Mouse (Mus musculus) intestine, postnatal 0 days (tissue): ENCODE measurements at regions not wholly inside any gene's neighbourhood (a gene's known extent, or its start where the extent isn't known, plus 50 kb on each side); places are given as distances from the start of the nearest gene placed in this dataset.

Experiments
- ATAC-seq: fragments of 200-750 bp; cut with Nextera tagmentation; 2 replicates; pipeline ENCODE4 v1.8.0; 2017; ENCODE audit warnings: mild to moderate bottlenecking, moderate TSS enrichment, moderate library complexity
- H3K27ac ChIP-seq: fragments of 300-500 bp; sonication (generic); 2 replicates; pipeline ENCODE4 v1.5.1; 2014; ENCODE audit warnings: mild to moderate bottlenecking, low read depth, low read length, moderate library complexity
- H3K27me3 ChIP-seq: fragments of 300-500 bp; sonication (generic); replicated peaks from 2 replicates; pipeline ENCODE4 v1.6.1; 2014; ENCODE audit warnings: low read length, mixed read lengths; ENCODE audit not compliant: control insufficient read depth, insufficient read depth
- H3K36me3 ChIP-seq: fragments of 300-500 bp; sonication (generic); 2 replicates; pipeline ENCODE4 v1.6.1; 2014; ENCODE audit warnings: mild to moderate bottlenecking, moderate library complexity; ENCODE audit not compliant: control insufficient read depth, insufficient read depth
- H3K4me1 ChIP-seq: fragments of 300-500 bp; sonication (generic); replicated peaks from 2 replicates; pipeline ENCODE4 v1.6.1; 2014; ENCODE audit warnings: antibody characterized with exemption, low read length, mixed read lengths; ENCODE audit not compliant: control insufficient read depth, insufficient read depth
- H3K4me2 ChIP-seq: fragments of 300-500 bp; sonication (generic); replicated peaks from 2 replicates; pipeline ENCODE4 v1.6.1; 2014; ENCODE audit warnings: low read depth, mild to moderate bottlenecking, moderate library complexity
- H3K4me3 ChIP-seq: fragments of 300-500 bp; sonication (generic); 2 replicates; pipeline ENCODE4 v1.5.1; 2014; ENCODE audit warnings: low read depth, low read length
- H3K9ac ChIP-seq: fragments of 300-500 bp; sonication (generic); 2 replicates; pipeline ENCODE4 v1.6.1; 2014; ENCODE audit warnings: mild to moderate bottlenecking, low read depth, low read length
- H3K9me3 ChIP-seq: fragments of 300-500 bp; sonication (generic); 2 replicates; pipeline ENCODE4 v1.6.1; 2016; ENCODE audit warnings: mixed run types; ENCODE audit not compliant: control insufficient read depth
- CTCF ChIP-seq: sonication (generic); IDR thresholded peaks from 2 replicates; pipeline ENCODE4 v1.5.1; 2016; ENCODE audit warnings: low read depth, mild to moderate bottlenecking, control low read depth, antibody characterized with exemption, moderate library complexity
- WGBS: fragments of 180-500 bp; shearing (Covaris S2); extraction: QIAGEN DNeasy Blood & Tissue Kit; methylation state at CpG from one replicate; pipeline ENCODE4 v1.1.7; 2014; 5-methylcytosine and 5-hydroxymethylcytosine counted together

DNA sequence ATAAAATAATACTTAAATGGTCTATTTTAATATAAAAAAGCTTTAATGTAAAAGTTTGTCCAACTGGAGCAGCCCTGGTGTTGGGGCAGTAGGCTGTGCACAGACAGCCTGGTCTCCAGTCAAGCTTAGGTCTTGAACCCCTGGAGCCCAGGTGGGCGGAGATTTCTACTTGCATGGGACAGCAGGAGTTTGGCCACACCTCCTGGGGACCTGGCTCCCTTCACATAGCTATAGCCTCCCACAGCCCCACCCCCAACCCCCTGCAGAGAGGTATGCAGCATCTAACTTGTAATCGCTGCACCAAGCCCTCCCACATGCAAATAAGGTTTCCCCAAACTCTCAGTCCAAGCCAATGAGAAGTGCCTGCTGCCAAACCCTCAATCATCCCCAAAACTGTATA is 81.3 kb upstream of the Apob start:
- no peaks in the 10 kb centered on the region for H3K36me3 ChIP-seq
- TF ChIP-seq CTCF = no peak
- H3K27me3 ChIP-seq = no peaks in the 10 kb centered on the region
- no peaks in the 10 kb centered on the region for H3K9me3 ChIP-seq
- 54% methylated on average over 2 of the region's 2 CpGs for WGBS
- H3K4me2 ChIP-seq = no peak overlapping the region
- no peak overlapping the region for H3K4me3 ChIP-seq
- no peak overlapping the region for H3K9ac ChIP-seq
- H3K27ac ChIP-seq = no peak overlapping the region
- ATAC-seq = no peak
- no peaks in the 10 kb centered on the region for H3K4me1 ChIP-seq

DNA sequence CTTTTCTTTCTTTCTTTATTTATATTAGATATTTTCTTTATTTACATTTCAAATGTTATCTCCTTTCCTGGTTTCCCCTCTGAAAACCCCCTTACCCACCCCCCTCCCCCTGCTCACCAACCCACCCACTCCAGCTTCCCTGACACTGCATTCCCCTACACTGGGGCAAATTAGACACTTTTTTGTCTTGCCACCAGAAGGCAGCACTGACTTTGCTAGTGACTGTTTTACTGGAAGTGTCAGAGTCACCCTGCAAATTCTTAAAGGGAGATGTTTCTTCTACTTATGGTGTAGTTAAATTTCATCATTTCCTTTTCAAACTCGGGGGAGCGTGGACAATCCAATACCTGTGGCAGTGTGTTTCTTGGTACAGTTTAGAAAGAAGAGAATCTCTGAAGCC is 72.1 kb upstream of the Apob start:
- Histone ChIP-seq H3K36me3 (no peaks in the 10 kb centered on the region), H3K4me3 (no peak overlapping the region), H3K9me3 (no peaks in the 10 kb centered on the region), H3K4me2 (no peak overlapping the region), H3K27me3 (no peaks in the 10 kb centered on the region), H3K27ac (no peak overlapping the region), H3K4me1 (0 out of 2 replicates have a peak, but pooled peaks cover 6% of the 10 kb centered on the region), H3K9ac (no peak overlapping the region)
- peak; percentile 57; the same call in 1 of the 2 replicates for ATAC-seq
- WGBS = 62% methylated on average over 2 of the region's 2 CpGs
- peak; percentile 77 for TF ChIP-seq CTCF

DNA sequence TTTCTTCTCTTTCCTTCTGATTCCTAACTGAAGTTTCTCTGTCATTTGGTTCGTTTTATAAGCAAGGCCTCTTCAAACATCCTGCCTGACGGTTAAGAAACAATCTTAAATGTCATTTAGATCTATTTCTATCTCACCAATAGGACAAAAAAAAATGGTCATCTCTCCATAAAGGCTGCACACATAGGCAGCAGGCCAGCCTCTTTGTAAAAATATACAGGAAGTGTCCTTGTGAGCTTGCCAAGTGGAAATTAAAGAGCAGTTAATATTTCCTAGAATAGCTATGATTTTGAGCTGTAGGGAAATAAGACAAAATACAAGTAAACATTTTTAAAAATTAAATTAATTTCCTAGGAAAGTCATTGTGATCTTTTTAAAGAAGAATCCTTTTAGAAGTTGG is 70.6 kb upstream of the Apob start:
- no peak for TF ChIP-seq CTCF
- H3K4me2 ChIP-seq = no peak overlapping the region
- no peak overlapping the region for H3K27ac ChIP-seq
- no peaks in the 10 kb centered on the region for H3K27me3 ChIP-seq
- no peak for ATAC-seq
- H3K9me3 ChIP-seq = no peaks in the 10 kb centered on the region
- no peak overlapping the region for H3K4me3 ChIP-seq
- 54% methylated on average over 2 of the region's 2 CpGs for WGBS
- H3K9ac ChIP-seq = no peak overlapping the region
- H3K36me3 ChIP-seq = no peaks in the 10 kb centered on the region
- peaks cover 10% of the 10 kb centered on the region; the same call in 1 of the 2 replicates for H3K4me1 ChIP-seq

DNA sequence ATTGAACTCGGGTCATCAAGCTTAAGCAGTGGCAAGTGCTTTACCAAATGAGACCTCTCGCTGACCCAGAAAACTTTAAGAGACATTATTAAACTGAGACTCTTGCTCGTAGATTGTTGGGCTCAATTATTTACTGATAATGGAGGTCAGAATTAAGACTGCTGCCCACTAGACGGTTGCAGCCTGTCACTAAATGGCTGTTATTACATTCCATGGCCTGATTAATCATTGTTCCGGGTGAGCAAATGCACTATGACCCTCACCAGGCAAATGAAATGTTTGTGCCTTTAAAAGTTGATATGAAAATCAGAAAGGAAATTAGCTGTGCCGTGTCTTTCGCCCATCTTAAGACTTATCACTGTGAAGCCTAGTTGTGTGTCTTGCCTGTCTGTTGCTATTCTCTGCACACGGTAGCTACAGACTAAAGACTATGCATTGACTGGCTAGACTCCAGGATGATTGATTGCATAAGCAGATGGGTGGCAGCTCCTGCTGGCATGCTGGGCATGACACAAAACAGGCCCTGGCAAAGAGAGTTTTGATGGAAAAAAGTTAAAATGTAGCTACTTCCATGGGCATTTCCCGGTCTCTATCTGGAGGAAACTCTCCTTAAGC is 67.6 kb upstream of the Apob start:
- Histone ChIP-seq H3K27me3 (no peaks in the 10 kb centered on the region), H3K9me3 (no peaks in the 10 kb centered on the region), H3K4me1 (peaks cover 10% of the 10 kb centered on the region; the same call in 1 of the 2 replicates), H3K9ac (no peak overlapping the region), H3K27ac (peak overlapping the region; percentile 55), H3K4me3 (no peak overlapping the region), H3K4me2 (no peak overlapping the region), H3K36me3 (no peaks in the 10 kb centered on the region)
- 42% methylated on average over 9 of the region's 9 CpGs for WGBS
- no peak for TF ChIP-seq CTCF
- peak; percentile 47; the same call in 1 of the 2 replicates for ATAC-seq

DNA sequence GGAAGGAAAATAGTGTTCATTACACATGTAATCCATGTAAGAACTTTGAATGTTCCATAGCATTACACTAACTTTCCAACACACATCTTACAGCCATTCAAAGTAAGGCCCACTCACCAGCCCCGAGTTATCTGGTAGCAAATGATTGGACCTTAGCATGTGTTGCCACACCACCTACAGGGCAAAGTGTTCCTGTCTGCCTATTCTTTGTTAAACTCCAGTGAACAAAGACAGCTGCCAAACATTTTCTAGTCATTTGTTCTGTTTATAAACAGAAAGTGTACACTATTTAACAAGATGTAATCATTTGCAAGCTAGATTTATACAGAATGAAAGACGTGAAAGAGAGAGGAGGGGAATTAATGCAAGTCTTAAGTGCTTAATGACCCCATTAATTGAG is 66.9 kb upstream of the Apob start:
- Histone ChIP-seq H3K27ac (peak overlapping the region; percentile 55; the same call in 1 of the 2 replicates), H3K9me3 (no peaks in the 10 kb centered on the region), H3K9ac (no peak overlapping the region), H3K4me3 (no peak overlapping the region), H3K36me3 (no peaks in the 10 kb centered on the region), H3K27me3 (no peaks in the 10 kb centered on the region), H3K4me2 (no peak overlapping the region), H3K4me1 (peaks cover 10% of the 10 kb centered on the region; the same call in 1 of the 2 replicates)
- 35% methylated on average over 2 of the region's 2 CpGs for WGBS
- peak; percentile 82 for ATAC-seq
- peak; percentile 49 for TF ChIP-seq CTCF

DNA sequence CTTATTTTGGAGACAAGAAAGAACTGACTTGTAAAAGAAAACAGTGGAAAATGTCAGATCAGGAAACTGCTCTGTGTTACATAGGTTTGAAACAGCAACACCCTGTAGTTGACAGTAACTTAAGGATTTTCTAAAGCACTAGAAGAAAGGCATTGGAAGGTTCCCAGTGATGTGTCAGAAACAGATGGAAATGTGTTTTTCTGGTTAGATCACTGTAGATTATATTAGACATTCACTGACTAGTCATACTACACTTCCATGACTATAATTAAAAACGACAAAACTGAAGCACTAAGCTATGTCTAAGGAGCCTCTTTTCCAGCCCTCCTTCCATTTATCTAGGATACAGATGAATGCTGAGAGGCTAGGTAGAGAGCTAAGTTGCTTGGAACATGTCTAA is 59.1 kb upstream of the Apob start:
- peak overlapping the region; percentile 91 for H3K27ac ChIP-seq

More for the DNA sequence above, 59.1 kb upstream of the Apob start:
- no peaks in the 10 kb centered on the region for H3K27me3 ChIP-seq
- TF ChIP-seq CTCF = no peak
- H3K4me2 ChIP-seq = no peak overlapping the region
- no peak overlapping the region for H3K9ac ChIP-seq
- no peak for ATAC-seq
- H3K4me3 ChIP-seq = no peak overlapping the region
- no peaks in the 10 kb centered on the region for H3K9me3 ChIP-seq
- no peaks in the 10 kb centered on the region for H3K4me1 ChIP-seq
- H3K36me3 ChIP-seq = no peaks in the 10 kb centered on the region
- 70% methylated on average over 1 of the region's 1 CpGs for WGBS
